Mouse (Mus musculus): ENCODE data around the gene Scrg1. TPM values are rescaled to one million over a fixed set of nuclear protein-coding genes. Genes with fewer than 3 reads are reported as not detected.
A peak's percentile ranks its signal among the peaks of the same experiment; 100 is the strongest.

The Scrg1 gene
- polyA plus RNA-seq, 1 experiment from 2014 or later = 0.27 TPM

DNA sequence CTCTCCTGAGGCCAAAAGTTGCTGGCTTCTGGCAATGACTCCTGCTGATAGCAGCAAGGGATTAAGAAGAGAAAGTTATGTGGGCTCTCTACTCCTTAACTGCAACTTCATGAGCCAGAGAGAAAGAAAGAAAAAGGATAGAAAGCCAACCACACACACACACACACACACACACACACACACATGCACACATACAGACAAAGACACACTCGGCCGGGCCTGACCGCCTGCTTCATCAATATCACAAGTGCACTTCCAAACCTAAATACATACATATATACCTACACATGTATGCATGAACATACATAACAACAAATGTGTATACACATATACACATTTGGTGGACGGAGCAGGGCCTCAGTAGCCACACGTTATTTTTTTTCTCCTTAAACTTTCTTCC, 15.1 kb downstream of the Scrg1 start:
- no peaks in the 10 kb centered on the region for H3K27me3 ChIP-seq (ENCODE audit: control insufficient read depth, insufficient read depth, low read length)
- WGBS = 93% methylated on average over 5 of the region's 5 CpGs
- H3K4me1 ChIP-seq (ENCODE audit: control insufficient read depth, insufficient read depth, low read length) = no peaks in the 10 kb centered on the region
- no peak overlapping the region for H3K4me3 ChIP-seq (ENCODE audit: low read depth, low read length)
- no peak for ATAC-seq (ENCODE audit: low FRiP score)
- H3K9me3 ChIP-seq (ENCODE audit: control insufficient read depth, low read length) = no peaks in the 10 kb centered on the region
- no peak overlapping the region for H3K9ac ChIP-seq (ENCODE audit: low read length)
- H3K36me3 ChIP-seq (ENCODE audit: control insufficient read depth, insufficient read depth, low read length) = no peaks in the 10 kb centered on the region
- no peak overlapping the region for H3K4me2 ChIP-seq
- no peak overlapping the region for H3K27ac ChIP-seq (ENCODE audit: low read depth, low read length)
- DNase-seq (ENCODE audit: low spot score, missing footprints) = peak; percentile 62

DNA sequence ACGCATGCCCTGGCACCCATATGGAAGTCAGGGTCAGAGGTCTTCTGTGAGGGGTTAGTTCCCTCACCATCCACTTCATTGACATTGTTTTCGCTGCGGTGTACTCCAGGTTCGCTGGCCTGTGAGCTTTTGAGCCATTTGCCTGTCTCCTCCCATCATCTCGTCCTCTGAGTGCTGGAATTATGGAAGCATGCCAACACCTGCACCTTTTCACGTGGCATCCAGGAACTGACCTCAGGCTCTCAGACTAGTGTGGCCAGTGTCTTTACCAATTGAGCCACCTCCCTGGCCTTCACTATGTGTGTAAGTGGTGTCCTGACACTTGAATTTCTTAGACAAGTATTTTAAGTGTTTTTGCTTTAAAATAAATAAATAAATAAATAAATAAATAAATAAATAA, 18.0 kb downstream of the Scrg1 start:
- no peak overlapping the region for H3K9ac ChIP-seq (ENCODE audit: low read length)
- no peak overlapping the region for H3K4me2 ChIP-seq
- H3K27me3 ChIP-seq (ENCODE audit: control insufficient read depth, insufficient read depth, low read length) = no peaks in the 10 kb centered on the region
- H3K4me1 ChIP-seq (ENCODE audit: control insufficient read depth, insufficient read depth, low read length) = no peaks in the 10 kb centered on the region
- 86% methylated on average over 6 of the region's 6 CpGs for WGBS
- H3K4me3 ChIP-seq (ENCODE audit: low read depth, low read length) = no peak overlapping the region
- H3K9me3 ChIP-seq (ENCODE audit: control insufficient read depth, low read length) = no peaks in the 10 kb centered on the region
- DNase-seq (ENCODE audit: low spot score, missing footprints) (no peak), ATAC-seq (ENCODE audit: low FRiP score) (no peak)
- no peak overlapping the region for H3K27ac ChIP-seq (ENCODE audit: low read depth, low read length)
- no peaks in the 10 kb centered on the region for H3K36me3 ChIP-seq (ENCODE audit: control insufficient read depth, insufficient read depth, low read length)

DNA sequence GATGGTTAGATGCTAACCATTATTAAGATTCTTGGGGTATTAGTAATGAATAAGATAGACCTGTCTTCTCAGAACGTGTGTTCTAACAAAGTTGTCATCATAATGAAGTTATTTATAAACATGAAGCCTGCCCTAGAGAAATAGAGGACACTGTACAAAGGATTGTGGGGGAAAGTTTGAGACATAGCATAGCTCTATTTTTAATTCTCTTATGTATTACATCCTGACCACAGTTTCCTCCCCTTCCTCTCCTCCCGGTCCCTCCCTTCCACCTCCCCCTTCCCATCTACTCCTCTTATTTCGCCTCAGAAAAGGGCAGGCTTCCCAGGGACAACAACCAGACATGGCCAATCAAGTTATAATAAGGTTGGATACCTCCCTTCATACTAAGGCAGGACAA, 22.7 kb downstream of the Scrg1 start:
- H3K27ac ChIP-seq (ENCODE audit: low read depth, low read length) = no peak overlapping the region
- 81% methylated on average over 3 of the region's 3 CpGs for WGBS
- no peak overlapping the region for H3K4me3 ChIP-seq (ENCODE audit: low read depth, low read length)
- no peak overlapping the region for H3K4me2 ChIP-seq
- H3K9me3 ChIP-seq (ENCODE audit: control insufficient read depth, low read length) = no peaks in the 10 kb centered on the region
- no peaks in the 10 kb centered on the region for H3K27me3 ChIP-seq (ENCODE audit: control insufficient read depth, insufficient read depth, low read length)
- no peak overlapping the region for H3K9ac ChIP-seq (ENCODE audit: low read length)
- ATAC-seq (ENCODE audit: low FRiP score) = no peak
- peak; percentile 10 for DNase-seq (ENCODE audit: low spot score, missing footprints)
- H3K4me1 ChIP-seq (ENCODE audit: control insufficient read depth, insufficient read depth, low read length) = no peaks in the 10 kb centered on the region
- H3K36me3 ChIP-seq (ENCODE audit: control insufficient read depth, insufficient read depth, low read length) = peaks cover 6% of the 10 kb centered on the region; the same call in 1 of the 2 replicates

DNA sequence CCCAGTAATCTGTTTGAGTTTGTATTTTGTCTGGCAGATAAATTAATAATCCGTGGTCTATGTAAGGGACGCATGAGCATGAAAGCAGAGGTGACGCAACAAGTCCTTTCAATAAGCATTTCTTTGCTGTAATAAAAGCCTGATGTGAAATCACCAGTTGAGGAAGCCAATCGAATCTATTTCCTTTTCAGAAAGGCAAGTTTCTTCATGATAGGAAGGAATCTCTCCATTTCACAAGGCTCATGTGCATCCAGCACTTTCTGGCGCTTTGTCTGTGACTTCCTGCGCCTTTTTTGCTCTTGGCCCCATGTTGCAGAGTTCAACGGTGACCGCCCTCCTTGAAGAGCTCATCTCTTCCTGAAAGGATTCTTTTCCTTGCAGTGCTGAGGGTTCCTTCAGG, 24.0 kb downstream of the Scrg1 start:
- ATAC-seq (ENCODE audit: low FRiP score) = no peak
- Histone ChIP-seq H3K4me1 (ENCODE audit: control insufficient read depth, insufficient read depth, low read length) (no peaks in the 10 kb centered on the region), H3K4me3 (ENCODE audit: low read depth, low read length) (no peak overlapping the region), H3K9me3 (ENCODE audit: control insufficient read depth, low read length) (no peaks in the 10 kb centered on the region), H3K27me3 (ENCODE audit: control insufficient read depth, insufficient read depth, low read length) (no peaks in the 10 kb centered on the region), H3K4me2 (no peak overlapping the region), H3K36me3 (ENCODE audit: control insufficient read depth, insufficient read depth, low read length) (peaks cover 6% of the 10 kb centered on the region; the same call in 1 of the 2 replicates), H3K9ac (ENCODE audit: low read length) (no peak overlapping the region), H3K27ac (ENCODE audit: low read depth, low read length) (no peak overlapping the region)
- DNase-seq (ENCODE audit: low spot score, missing footprints) = peak; percentile 26
- WGBS = 94% methylated on average over 8 of the region's 8 CpGs

DNA sequence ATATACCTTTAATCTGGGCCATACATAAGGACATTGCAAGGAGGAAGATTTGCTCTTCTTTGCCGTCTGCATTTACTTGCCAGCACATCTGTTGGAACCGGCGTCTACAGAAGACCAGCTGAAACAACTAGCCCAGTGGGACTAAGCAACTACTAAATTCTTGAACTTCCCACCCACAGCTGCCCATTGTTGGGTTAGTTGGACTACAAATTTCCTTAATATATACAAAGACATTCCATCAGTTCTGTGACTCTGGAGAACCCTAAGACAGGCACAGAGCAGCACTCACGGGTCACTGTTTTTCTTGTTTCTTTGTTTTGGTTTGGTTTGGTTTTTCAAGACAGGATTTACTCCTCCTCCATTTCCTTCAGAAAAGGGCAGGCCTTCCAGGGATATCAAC, 24.9 kb downstream of the Scrg1 start:
- no peaks in the 10 kb centered on the region for H3K27me3 ChIP-seq (ENCODE audit: control insufficient read depth, insufficient read depth, low read length)
- 87% methylated on average over 4 of the region's 4 CpGs for WGBS
- ATAC-seq (ENCODE audit: low FRiP score) = no peak
- peaks cover 6% of the 10 kb centered on the region; the same call in 1 of the 2 replicates for H3K36me3 ChIP-seq (ENCODE audit: control insufficient read depth, insufficient read depth, low read length)
- H3K4me2 ChIP-seq = no peak overlapping the region
- no peaks in the 10 kb centered on the region for H3K9me3 ChIP-seq (ENCODE audit: control insufficient read depth, low read length)
- peaks cover 5% of the 10 kb centered on the region for H3K4me1 ChIP-seq (ENCODE audit: control insufficient read depth, insufficient read depth, low read length)
- H3K4me3 ChIP-seq (ENCODE audit: low read depth, low read length) = no peak overlapping the region
- H3K9ac ChIP-seq (ENCODE audit: low read length) = no peak overlapping the region
- no peak overlapping the region for H3K27ac ChIP-seq (ENCODE audit: low read depth, low read length)
- DNase-seq (ENCODE audit: low spot score, missing footprints) = peak; percentile 75

DNA sequence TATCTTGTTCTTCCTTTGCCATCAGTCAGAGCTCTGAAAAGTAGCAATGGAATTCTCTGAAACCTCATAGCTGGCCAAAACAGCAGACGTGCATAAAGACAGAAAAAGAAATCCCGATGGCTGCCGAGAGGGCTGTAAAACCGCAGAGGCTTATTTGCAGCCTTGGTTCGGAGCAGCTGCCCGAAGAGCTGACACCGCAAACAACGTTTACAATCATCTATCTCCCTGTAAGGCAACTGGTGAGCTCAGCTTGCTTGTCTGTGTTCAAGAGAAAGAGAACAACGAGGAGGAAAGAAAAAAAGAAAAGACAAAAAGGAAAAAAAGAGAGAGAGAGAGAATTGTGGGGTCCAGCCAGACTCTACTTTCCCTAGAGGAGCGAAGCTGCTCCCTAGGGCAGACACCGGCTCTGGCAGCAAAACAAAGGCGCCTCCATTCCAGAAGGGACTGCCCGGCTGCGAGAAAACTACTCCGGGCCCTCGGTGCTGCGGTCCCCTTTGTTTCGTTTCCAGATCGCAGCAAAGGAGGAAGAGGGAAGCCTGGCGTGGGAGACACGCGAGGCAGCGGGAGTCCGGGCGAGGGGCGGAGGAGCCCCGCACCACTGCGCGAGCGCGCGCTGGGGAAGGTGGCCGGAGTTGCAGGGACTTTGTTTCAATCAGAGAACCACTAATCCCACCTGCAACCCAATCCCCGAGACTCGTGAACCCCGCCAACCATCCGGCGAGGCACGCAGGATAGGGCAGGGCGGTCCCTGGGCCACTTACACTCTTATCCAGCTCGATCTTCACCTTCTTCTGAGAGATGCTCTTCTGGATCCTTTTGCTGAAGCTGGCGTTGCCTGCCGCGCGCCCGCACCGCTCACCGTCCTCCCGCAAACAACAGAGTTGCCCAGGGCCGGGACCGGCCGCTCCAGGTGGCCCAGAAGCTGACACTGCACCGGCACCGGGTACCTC, 31.0 kb downstream of the Scrg1 start:
- peaks cover 5% of the 10 kb centered on the region; the same call in 1 of the 2 replicates for H3K36me3 ChIP-seq (ENCODE audit: control insufficient read depth, insufficient read depth, low read length)
- peaks cover 7% of the 10 kb centered on the region for H3K4me1 ChIP-seq (ENCODE audit: control insufficient read depth, insufficient read depth, low read length)
- H3K9ac ChIP-seq (ENCODE audit: low read length) = peak overlapping the region; percentile 96
- WGBS = under 1% methylated on average over 54 of the region's 54 CpGs
- no peaks in the 10 kb centered on the region for H3K9me3 ChIP-seq (ENCODE audit: control insufficient read depth, low read length)
- DNase-seq (ENCODE audit: low spot score, missing footprints) (peak; percentile 97), ATAC-seq (ENCODE audit: low FRiP score) (peak; percentile 67)
- peak overlapping the region; percentile 65 for H3K4me2 ChIP-seq
- no peaks in the 10 kb centered on the region for H3K27me3 ChIP-seq (ENCODE audit: control insufficient read depth, insufficient read depth, low read length)
- H3K4me3 ChIP-seq (ENCODE audit: low read depth, low read length) = peak overlapping the region; percentile 94
- peak overlapping the region; percentile 95 for H3K27ac ChIP-seq (ENCODE audit: low read depth, low read length)

DNA sequence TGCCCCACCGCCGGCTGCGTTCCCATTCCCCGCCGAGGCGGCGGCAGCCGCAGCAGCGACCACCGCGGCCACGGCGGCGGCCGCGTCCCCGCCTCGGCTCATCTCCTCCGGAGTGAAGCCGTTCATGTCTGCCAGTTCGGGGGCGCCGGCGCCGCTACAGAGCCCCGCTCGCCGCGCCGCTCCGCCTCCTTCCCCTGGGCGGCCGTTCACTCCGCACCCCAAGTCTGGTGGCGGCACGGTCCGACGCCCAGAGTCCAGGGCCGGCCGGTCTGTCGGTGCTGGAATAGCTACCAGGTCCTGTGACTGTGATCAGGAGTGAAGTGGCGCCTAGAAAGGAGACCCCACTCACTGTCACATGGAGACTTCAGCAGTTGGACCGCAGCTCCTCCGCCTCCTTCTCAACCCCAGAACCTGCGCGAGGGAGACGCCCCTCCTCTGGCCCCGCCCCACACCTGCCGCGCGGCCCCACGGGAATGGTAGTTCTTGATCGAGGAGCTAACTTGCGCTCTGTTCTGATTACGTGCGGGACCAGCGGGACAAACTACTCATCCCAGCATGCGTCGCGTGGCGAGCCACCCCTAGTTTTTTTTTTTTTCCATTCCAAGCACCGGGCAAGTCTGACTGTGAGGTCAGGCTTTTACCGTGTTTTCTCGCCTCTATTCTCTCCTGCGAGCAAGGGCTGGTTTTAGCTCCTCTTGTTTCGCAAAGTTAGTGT, 31.9 kb downstream of the Scrg1 start, which contains the start of gene Sap30:
Gene Sap30 (minus strand): TSS at position 420 of the 715 bp plus-strand sequence.
- peak within 1 kb of the TSS; percentile 94 for H3K4me3 ChIP-seq (ENCODE audit: low read depth, low read length)
- peak; percentile 96 for ATAC-seq (ENCODE audit: low FRiP score)
- peak within 1 kb of the TSS; percentile 95 for H3K27ac ChIP-seq (ENCODE audit: low read depth, low read length)
- H3K4me1 ChIP-seq (ENCODE audit: control insufficient read depth, insufficient read depth, low read length) = peaks cover 7% of the 10 kb centered on the region
- peak within 1 kb of the TSS; percentile 65 for H3K4me2 ChIP-seq
- no peaks in the 10 kb centered on the region for H3K9me3 ChIP-seq (ENCODE audit: control insufficient read depth, low read length)
- no peaks in the 10 kb centered on the region for H3K27me3 ChIP-seq (ENCODE audit: control insufficient read depth, insufficient read depth, low read length)
- WGBS = under 1% methylated on average over 66 of the region's 66 CpGs
- H3K9ac ChIP-seq (ENCODE audit: low read length) = peak within 1 kb of the TSS; percentile 96
- H3K36me3 ChIP-seq (ENCODE audit: control insufficient read depth, insufficient read depth, low read length) = no peaks in the 10 kb centered on the region; the same call in 1 of the 2 replicates
- DNase-seq (ENCODE audit: low spot score, missing footprints) = peak; percentile 100

DNA sequence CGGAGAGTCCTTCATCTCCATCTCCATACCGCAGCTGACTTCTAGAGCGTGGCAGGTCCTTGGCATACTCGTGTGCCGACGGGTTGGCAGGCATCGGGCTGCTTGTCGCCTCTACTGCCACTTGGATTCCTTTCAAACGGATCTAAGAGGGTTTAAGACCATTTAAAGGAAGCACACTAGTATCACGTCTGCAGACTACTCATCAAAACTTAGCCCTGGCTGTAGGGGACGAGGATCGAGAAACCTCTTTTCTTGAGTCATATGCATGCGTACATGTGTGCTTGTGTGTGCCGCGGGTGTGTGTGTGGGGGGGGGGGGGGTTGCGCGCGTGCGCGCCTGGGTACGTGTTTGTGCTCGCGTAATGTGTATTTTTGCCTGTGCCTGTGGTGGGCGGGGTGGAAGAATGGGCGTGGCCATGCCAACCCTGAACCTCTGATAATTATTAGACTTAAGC, 32.6 kb downstream of the Scrg1 start:
- peak overlapping the region; percentile 94 for H3K4me3 ChIP-seq (ENCODE audit: low read depth, low read length)
- under 1% methylated on average over 20 of the region's 25 CpGs for WGBS
- no peaks in the 10 kb centered on the region for H3K36me3 ChIP-seq (ENCODE audit: control insufficient read depth, insufficient read depth, low read length)
- no peaks in the 10 kb centered on the region for H3K9me3 ChIP-seq (ENCODE audit: control insufficient read depth, low read length)
- peak overlapping the region; percentile 56 for H3K9ac ChIP-seq (ENCODE audit: low read length)
- H3K27ac ChIP-seq (ENCODE audit: low read depth, low read length) = peak overlapping the region; percentile 28; the same call in 1 of the 2 replicates
- H3K4me1 ChIP-seq (ENCODE audit: control insufficient read depth, insufficient read depth, low read length) = peaks cover 7% of the 10 kb centered on the region
- ATAC-seq (ENCODE audit: low FRiP score) = peak; percentile 49
- no peaks in the 10 kb centered on the region for H3K27me3 ChIP-seq (ENCODE audit: control insufficient read depth, insufficient read depth, low read length)
- peak overlapping the region; percentile 65 for H3K4me2 ChIP-seq
- DNase-seq (ENCODE audit: low spot score, missing footprints) = peak; percentile 97
